Mouse (Mus musculus): Measurements from ENCODE around the gene Ankrd9.

Gene Ankrd9

DNA sequence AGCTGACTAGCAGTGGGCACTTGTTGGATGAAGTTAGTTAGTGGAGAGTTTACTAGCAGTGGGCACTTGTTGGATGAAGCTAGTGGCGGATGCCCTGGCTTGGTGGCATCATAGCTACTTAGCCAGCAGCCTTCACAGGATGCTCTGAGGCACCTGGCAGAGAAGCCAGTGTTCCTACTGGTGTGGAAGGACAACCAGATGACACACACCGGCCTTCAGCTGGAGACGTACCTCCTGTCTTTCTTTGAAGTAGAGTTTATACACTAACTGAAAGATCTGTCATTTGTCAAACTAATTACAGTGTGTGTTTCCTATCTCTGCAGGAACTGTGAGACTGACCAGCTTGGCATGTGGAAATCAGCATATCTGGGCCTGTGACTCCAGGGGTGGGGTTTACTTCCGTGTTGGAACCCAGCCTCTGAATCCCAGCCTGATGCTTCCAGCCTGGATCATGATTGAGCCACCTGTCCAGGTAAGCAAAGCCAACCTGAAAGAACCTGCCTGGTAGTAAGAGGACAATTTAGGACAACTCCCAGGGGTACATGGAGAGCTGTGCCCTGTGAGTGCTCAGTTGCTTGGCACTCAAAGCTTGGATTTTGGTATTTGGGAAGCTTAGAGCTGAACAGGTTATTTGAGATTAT, 24.4 kb downstream of the Ankrd9 start:
- no peak for DNase-seq (ENCODE audit: low spot score)

DNA sequence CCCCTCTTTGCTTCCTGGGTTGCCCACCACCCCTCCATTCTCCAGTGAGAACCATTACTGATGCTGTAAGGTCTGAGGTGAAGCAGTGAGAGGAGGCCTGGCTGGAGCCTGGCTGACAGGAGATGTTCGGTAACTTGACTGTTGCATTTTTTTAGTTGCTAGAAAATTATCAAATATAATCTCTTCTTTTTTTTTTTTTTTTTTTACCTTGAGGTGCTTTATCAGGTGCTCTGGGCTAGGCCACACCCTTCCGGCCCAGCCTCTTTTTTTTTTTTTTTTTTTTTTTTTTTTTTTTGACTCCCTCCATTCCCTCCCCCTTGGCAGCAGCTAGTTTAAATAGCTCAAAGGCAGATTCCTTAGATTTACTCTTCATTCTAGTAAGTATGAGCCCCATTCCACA, 24.9 kb downstream of the Ankrd9 start:
- DNase-seq (ENCODE audit: low spot score), result no peak

- no peak for DNase-seq (ENCODE audit: low spot score)
These were observed 25.4 kb downstream of the Ankrd9 start for GRCm38 (mm10) chr12:110953443-110953842.

DNA sequence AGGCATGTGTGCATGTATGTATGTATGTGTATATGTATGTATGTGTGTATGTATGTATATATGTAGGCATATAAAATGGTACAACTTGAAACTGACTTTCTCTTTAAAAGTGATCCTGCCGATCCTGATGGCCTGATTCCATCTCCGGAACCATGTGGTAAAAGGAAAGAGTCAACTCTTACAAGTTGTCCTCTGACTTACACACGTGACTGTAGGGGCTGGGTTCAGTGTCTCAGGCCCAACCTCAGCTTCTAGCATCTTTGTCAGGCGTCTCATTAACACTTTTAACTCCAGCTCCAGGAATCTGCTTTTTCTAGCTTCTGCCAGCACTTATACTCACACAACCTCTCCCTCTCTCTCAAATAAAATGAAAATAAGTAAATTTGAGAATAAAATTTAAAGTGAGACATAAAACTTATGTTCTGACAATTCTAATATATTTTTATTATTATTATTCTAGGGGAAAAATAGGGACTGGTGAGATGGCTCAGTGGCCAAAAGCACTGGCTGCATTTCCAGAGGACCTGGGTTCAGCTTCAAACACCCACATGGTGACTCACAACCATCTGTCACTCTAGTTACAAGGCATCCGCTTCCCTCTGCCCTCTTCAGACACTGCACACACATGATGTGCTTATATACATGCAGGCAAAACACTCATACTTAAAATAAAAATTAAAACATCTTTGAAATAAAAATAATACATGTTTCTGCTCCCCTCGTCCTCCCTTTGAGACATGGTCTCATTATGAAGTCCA, 26.0 kb downstream of the Ankrd9 start:
- no peak for DNase-seq (ENCODE audit: low spot score)

- DNase-seq (ENCODE audit: low spot score), result no peak
These were observed 27.6 kb downstream of the Ankrd9 start for GRCm38 (mm10) chr12:110951236-110951635.

DNA sequence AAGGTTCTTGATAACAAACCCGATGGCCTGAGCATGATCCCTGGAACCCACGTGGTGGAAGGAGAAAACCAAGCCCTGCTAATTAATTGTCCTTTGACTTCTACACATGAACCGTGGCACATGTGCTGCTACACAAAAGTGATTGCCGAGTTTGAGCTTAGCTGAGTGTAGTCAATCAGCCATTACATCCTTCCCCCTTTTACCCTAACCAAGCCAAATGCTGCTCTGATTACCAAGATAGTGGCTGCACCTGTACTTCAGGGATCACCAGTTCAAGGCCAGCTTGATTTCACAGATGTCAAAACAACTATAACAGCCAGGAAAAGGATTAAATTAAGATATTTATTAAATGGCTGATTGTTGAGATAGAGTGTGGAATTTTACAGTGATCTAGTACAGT, 28.7 kb downstream of the Ankrd9 start:
- DNase-seq (ENCODE audit: low spot score), result no peak

GRCm38 (mm10) chr12:110949410-110949809, 29.4 kb downstream of the Ankrd9 start:
- no peak for DNase-seq (ENCODE audit: low spot score)

GRCm38 (mm10) chr12:110948910-110949201, 30.0 kb downstream of the Ankrd9 start:
- no peak for DNase-seq (ENCODE audit: low spot score)

DNA sequence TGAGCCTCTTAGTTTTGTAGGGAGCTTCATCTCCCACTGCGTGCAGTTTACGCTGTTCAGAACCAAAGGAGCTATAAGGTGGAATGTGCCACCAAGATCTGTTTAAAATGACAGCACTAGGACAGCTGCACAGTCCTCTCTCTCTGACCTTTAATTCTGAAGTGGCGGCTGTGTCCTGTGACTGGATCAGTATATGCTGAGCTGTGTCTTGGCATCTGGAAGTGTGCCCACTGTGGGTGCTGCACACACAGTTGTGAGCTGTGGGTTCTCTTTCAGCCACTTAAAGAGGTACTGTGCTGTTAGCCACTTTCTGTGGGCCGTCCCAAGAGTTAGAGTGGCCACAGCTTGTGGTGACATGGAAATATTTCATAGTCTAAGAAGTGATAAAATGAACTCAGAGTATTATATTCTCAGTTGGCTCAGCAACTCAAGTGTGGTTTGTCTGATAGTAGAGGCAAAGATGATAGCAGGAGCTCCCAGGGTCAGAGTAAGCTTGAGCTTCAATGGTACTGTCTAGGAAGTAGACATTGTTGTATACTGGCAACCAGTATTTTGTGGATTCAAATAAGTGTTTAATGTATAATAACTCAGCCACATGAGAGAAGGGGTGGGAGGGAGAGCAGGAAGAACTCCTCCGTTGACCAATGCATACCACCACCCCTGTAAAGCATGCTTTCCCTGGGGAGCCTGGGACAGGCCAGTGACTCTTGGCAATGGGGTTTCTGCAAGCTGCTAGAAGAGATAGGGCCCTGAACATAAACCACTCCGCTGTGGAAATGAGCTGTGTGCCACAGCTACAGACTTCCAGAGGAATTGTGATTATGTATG, 30.5 kb downstream of the Ankrd9 start:
- no peak for DNase-seq (ENCODE audit: low spot score)

DNA sequence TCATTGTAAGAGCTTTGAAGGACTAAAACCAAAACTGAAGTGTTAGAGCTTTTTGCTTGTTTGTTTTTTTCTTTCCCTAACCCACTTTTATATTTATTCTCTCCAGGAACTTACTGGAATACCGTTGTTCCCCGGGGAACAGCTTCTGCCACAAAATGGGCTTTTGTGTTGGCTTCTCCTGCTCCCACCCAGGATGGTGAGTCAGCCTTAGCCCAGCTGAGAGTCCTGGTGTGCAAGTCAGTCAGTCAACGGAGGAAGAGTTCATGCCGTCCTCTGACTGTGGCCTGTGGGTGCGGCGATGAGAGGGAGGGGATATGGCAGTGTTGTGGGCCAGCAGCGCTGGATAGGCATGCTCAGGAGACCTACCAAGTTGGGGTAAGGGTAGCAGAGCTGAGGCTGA, 32.6 kb downstream of the Ankrd9 start:
- DNase-seq (ENCODE audit: low spot score), result no peak

DNA sequence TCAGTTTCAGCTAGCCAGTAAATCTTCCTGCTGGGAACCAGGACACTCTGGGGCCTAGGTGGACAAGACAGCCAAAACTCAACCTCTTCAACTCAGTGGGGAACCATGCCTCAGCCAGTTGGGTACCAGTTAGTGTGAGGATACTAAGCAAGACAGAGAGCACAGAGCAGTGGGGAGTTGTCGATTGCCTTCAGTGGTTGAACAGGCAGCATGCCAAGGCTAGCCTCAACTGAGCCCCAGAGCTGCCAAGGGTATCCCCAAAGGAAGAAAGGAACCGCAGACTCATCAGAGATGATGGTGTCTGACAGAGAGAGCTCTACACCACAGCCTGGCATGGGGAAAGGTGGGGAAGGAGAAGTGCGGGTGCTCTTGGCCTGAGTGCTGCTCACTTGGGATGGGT, 38.0 kb downstream of the Ankrd9 start:
- DNase-seq (ENCODE audit: low spot score), result no peak

GRCm38 (mm10) chr12:110939385-110939784, 39.5 kb downstream of the Ankrd9 start:
- no peak for DNase-seq (ENCODE audit: low spot score)

DNA sequence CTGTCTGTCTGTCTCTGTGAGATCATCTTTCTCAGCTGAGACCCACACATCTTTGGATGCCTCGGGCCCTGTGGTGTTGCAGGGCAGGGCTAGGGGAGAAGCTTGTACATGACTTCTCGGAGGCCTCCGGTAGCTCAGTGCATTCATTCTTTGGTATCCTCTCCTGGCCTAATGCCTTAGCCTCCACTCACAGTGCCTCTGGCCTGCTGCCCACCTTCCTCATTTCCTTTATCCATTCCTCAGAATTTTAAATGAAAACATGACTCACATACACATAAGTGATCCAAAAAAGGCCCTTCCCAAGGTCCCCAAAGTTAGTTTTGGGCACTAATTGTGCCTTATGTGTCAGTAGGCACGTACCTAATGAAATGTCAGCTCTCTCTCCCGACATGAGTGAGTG, 41.3 kb downstream of the Ankrd9 start:
- no peak for DNase-seq (ENCODE audit: low spot score)

GRCm38 (mm10) chr12:110935983-110936620, 42.7 kb downstream of the Ankrd9 start:
- peak; percentile 63 for DNase-seq (ENCODE audit: low spot score)

DNA sequence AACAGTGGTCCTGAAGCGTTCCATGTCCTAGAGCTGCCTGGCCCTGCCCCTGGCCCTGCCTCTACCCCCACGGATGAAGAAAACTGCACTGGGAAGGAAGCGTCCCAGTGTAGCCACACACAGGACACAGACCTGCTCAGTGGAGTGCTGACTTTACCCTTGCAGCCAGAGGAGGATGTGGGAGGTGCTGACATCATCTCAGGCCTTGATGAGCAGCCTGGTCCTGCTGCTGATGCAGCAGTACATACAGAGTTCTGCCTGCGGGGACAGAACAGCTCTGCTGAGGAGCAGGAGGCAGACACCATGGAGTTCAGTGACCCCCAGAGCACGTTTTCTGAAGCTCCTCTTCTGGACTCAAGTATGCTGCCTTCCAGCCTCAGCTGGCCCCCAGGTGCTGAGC, 46.0 kb downstream of the Ankrd9 start:
- DNase-seq (ENCODE audit: low spot score), result no peak
